Mouse (Mus musculus) kidney, postnatal 10 days (tissue): Measurements from ENCODE around the gene Gm4756.
A peak's percentile ranks its signal among the peaks of the same experiment; 100 is the strongest.
"Not testable (repeated sequence)": the region's sequence is repeated elsewhere in the genome, so short reads cannot be mapped to it uniquely, and the experiment has no call there.

Experiments used
- DNase-seq: peaks from one replicate; pipeline ENCODE4 v3.0.0; 2021; ENCODE audit warnings: mixed read lengths

Gm4756 gene

DNA sequence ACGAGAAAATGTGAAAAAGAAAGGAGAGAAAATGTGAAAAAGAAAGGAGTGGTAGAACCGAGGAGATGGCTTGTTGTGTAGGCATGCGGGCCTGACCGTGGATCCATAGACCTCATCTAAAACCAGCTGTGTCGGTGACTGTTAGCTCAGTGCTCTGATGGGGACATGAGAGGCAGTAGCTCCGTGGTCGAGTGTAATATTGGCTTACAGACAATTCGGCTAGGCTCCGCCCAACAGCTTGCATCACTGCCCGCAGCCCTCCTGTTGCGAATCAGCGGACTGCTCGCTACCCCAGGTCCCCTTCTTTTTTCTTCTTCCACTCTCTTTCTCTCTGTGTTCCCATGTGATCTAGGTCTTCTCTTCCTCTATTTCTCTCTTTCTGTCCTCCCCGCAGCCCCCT is 540 bp downstream of the Gm4756 start:
- DNase-seq: no peak

DNA sequence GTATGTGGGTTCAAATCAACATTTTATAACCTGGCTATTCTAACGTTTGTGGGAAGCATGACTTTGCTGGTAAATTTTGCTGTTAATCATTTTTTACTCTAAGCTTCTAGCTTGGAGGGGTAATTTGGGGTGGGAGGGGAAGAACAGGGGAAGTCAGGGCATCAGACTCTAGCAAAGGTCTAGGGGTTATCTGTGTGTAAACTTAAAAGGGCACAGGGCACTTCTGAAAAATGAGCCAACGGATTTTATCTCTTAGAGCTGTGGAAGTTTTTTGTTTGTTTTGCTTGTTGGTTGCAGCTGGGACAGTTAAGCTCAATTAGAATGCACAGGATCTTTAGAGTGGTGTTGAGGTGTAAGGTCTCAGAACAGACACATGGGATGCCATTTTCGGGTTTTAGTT is 11.4 kb downstream of the Gm4756 start:
- no peak for DNase-seq

DNA sequence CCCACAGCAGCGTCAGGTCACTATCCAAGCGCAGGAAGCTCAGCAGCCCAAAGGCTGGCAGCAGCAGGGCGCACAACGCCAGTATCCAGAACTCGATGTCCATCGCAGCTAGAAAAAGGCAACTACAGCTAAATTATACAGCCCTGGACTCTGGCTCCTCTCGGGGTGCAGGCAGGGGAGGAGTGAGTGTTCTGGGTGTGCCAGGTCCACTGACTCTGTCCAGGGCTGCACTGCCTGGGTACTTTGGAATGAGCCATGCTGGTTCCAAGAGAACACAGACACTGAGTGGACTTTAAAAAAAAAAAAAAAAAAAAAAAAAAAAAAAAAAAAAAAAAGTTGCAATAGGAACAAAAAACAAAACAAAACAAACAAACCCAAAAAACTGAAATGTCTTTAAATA is 20.7 kb downstream of the Gm4756 start:
- DNase-seq: no peak

DNA sequence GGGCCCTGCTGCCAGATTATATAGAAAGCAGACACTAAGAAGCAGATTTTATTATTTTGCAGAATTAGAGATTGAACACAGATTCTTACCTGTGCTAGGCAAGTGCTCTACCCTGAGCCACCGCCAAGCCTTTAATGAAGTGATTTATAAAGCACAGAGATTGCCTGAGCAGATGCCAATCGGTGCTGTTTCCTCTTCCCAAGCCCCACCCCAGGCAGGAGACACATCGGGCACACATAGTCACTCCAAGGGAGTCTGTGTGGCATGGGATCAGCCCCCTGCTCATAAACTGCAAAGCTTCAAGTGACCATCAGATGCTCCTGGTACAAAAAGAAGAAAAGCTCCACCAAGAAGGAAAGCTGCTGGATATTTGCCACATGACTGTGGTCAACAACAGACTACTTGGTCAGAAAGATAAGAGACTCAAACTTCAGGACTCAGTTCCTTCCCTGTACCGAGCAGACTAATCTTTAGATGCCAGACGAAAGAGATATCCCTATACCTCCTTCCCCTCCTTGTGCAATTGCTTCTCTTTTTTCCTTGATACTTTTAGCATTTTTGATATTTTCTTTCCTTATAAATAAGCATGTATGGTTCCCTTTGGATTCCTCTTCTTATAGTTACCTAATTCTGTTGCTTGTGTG is 26.5 kb downstream of the Gm4756 start:
- no peak for DNase-seq

DNA sequence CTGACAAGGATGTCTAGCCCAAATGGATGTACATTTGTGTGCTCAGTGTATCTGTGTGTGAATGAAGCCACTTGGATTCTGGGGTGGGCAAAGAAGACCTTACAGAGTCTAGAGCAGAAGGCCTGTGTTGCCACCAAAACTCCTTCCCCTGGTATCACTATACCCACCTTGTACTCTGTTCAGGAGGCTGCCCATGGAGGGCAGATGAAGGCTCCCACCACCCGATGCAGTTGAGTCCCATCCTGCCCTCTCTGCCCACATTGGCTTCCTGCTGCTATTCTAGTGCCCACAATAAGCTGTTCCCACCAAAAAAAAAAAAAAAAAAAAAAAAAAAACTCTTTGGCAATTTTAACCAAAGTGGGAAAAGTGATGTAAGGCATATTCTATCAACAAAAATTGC is 28.0 kb downstream of the Gm4756 start:
- no peak for DNase-seq

DNA sequence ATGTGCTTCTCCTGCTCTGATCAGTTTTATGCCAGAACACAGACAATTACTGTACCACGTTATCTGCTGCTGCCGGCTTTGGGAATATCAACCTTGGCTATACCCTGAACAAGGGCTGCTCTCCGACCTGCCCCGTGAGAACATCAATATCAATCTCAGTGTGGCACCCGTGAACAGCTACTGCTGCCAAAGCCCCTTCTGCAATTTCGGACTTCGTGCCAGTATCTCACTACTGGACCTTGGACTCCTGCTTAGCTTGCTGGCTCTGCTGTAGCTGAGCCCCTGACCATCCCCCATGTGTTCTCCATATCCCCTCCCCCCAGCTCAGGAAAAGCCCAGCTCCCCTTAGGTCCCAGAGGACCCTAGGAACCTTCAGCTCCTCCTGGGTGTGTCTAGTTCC is 28.6 kb downstream of the Gm4756 start:
- no peak for DNase-seq

DNA sequence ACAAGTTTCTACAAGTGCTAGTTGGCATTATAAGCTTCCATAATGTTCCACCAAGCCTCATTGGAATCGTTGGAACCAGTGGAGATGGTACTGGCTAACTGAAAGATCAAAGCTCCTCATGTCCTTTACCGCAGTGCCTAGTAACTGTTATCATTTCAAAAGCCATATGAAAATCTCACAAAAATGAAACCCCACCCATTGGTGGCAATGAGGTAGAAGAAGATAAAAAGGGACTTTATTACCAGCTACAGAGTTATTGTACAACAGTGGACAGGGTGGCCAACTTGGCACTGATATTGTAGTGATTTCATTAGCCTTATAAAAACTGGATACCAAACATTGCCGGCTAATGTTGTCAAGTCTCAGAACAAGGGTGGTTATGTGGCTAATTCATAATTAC is 37.4 kb downstream of the Gm4756 start:
- DNase-seq: no peak

DNA sequence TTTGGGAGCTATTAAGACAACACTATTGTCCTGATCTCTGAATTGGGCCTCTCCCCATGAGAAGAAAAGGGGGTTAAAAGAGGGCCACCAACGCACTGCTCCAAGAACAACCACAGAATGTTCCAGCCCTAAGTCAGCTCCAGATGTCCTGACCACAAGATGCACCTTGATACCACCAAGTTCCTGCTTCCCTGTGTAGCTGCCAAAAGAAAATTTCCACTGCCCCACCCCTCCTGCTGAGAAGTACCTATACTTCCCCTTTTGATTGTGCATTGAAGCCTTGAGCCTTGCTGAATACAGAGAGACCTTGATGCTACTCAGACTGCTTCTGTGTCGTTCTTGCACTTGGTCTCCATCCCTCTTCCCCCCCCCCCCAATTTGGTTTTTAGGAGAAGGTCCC is 50.7 kb downstream of the Gm4756 start:
- not testable (repeated sequence) for DNase-seq

DNA sequence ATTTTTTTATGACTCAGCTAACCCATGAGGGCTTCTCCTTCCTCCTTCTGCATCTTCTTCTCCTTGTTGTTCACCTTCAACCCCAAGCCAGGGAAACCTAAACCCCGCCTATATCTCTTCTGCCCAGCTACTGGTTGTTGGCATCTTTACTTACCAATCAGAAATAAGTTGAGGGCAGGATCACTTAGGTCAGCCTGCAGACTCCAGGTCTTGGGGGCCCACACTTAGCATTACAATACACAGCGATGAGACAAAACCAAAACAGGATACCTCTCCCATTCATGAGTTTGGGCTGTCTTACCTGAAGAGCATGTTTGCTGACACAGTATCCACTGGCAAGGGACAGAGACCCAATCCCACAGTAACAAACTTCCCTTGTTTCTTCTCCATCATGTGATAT is 55.5 kb downstream of the Gm4756 start:
- no peak for DNase-seq

DNA sequence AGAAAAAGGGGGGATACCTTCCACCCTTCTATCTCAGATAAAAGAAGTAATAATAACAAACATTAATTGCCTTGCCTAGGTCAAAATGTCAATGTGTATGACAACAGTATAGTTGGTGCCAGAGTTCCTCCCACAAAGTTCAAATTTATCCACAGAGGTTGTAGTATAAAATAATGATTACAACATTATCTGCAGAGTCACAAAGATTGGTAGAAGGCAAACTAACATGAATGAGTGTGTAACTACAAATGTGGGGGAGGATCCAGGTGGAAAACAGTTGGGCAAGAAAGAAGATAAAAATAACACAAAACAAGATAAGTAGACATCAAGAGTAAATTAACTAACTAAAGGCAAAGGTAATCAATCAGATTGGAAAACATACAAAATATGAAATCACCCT is 56.5 kb downstream of the Gm4756 start:
- DNase-seq: no peak

DNA sequence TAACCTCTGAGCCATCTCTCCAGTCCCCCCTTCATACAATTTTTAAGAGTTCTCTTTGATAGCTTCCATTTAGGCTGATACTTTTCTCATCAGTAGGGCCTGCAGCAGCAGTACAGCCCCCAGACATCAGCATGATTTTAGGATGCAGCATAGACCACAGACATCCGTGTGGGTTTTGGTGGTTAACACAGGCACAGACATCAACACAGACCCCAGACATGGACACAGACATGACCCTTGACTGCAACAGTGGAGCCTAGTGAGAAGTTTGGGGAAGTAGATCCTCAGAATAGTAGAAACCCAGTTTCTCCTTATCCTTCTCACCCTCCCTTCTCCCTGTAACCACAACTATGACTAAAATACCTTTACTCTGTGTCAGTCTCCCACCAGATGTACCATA is 64.1 kb downstream of the Gm4756 start:
- DNase-seq: no peak

DNA sequence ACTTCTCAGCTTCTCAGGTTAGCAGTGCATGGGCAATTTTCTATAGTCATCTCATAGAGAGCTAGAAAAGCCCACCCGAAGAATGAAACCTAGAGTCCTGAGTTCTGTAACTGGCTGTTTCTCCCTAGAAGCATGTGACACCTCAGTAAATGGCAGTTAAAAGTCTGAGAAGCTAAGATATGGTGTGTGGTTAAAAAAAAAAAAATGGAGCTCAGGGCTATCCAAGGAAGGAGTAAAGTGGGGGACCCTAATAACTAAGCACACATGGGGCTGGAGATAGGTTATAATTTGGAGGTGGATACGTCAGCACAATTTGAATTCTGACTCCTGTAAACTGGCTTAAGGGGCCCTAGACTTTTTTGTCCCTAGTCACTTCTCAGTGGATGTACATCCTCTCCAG is 66.4 kb downstream of the Gm4756 start:
- no peak for DNase-seq

DNA sequence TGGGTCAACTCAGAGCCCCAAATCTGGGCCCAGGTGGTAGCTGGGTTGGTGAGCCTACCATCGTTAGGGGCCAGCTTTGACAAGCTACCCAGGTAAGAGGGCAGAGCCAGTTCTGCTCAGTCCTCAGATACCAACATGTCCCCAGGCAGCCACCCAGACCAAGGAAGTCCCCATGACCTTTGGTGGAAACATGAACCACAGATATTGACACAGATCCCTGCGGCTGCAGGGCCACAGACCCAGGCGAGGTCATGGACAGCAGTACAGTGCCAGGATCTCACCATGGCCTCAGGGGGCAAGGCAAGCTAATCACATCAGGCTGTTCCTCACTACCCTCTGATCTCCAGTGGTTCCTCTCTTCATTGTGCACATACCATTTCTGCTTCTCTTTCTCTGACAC is 67.4 kb downstream of the Gm4756 start:
- no peak for DNase-seq

DNA sequence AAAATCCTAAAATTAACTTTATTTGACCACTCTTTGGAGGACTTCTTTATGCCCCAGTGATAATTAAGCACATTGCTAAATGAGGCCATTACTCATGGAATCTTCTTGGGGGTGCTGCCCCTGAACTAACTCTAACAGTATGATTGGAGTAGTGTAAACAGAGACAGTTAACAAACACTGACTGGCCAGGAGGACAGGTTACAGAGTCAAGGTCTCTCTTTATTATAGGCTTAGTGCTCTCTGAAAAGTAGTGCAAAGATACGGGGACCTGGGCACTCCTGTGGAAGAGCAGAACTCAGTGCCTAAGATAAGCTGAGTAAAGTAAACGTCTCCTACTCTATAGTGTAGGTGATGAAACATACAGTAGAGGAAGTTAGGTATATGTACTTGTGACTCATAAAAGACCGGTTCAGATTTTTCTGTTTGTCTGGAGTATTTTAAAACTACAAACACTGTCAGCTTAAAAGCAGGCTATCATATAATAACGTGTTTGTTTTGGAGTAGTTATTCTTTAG is 85.1 kb downstream of the Gm4756 start:
- no peak for DNase-seq

DNA sequence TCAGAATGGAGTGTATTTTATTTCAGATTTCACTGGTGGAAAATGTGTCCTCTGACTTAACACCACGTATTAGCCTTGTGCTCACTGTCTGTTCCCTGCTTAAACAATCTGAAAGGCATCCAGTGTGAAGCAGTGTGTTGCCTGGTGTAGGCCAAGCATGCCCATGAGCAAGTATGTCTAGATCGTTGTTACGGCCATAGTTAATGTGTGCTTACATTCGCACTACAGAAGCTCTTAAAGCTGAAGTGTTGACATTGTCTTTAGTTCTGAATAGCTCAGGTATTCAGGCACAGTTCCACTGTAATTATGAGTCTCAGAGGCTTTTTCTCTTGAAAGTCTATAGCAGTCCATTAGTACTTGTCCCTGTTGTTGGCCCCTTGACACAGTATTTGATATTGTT is 95.1 kb downstream of the Gm4756 start:
- no peak for DNase-seq

DNA sequence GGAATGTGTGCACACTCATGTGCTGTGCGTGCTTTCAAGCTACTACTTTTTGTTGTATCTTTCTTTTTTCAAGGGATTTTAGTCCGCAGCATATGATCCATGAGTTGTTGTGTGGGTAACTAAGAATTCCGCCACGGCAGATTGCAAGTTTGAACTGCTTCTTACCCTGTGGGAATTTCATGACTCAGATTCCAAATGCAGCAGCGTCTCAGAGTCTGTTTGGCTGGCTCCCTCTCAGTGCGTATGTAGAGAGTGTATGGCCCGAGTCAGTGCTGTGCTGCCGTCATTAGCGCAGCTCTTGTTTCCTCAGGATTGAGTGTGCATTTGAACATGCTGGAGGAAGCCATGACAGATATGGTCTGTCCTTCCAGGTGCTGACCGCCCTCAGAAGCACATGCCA is 110.9 kb downstream of the Gm4756 start:
- no peak for DNase-seq

DNA sequence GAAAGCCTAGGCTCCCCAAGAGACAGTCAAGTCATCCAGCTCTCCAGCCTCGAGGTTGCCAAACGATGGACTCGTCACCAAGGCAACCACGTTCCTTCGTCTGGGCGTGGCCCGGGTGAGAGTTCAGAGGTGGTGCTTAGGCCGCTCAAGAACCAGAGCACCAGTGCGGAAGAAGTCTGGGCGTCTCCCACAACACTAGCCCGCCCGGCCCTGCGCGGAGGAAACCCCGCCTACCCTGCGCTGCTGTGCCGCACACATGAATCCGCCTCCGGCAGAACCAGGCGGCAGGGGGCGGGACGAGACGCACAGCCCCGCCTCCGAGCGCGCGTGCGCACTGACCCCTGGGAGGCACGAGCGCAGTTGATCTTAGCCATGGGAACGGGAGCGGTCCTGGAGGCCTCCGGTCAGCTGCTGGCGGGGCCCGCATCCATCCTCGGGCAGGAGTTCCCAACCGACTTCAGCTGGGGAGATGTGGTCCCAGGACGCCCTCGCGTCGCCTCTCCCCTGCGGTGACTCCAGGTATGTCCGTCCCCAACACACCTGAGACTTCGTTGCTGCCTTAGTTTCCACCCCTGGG is 113.4 kb downstream of the Gm4756 start, which contains the start of gene Pcnx4:
Pcnx4 (plus strand) TSS at position 363 of the 577 bp plus-strand sequence.
- DNase-seq: peak; percentile 98

DNA sequence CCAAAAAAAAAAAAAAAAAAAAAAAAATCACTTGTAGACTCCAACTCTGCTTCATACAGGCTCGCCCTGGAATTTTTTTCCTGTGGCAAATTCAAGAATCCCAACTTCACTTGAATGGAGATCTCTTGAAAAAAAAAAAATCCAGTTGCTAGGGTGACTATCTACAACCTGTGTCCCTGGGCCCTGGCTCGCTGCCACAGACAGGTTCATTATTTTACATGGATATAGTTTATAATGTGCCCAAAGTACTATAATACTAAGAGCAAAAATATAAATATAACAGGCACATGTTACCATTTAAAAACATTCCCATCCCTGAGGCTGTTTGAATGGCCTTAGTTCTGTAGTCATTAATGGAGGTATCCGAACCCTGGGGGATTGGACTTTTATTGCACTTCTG is 113.9 kb downstream of the Gm4756 start:
- DNase-seq: peak; percentile 32

DNA sequence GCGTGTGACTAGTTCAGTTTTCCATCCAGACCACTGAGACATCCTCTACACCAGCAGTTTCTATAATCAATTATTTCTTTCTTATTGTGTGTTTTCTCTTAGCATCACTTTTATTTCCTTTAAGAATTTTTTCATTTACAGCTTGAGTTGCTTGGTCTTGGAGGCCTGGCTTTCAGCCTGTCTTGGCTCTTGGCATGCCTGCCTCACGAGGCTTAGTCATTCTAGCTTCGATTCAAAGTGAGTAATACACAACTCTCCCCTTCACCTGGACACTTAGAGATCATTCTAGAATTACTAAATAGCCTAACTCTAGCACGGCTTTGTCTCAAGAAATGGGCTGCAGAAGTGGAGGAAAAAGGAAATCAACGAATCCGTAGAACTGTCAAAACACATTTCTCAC is 115.5 kb downstream of the Gm4756 start:
- no peak for DNase-seq

DNA sequence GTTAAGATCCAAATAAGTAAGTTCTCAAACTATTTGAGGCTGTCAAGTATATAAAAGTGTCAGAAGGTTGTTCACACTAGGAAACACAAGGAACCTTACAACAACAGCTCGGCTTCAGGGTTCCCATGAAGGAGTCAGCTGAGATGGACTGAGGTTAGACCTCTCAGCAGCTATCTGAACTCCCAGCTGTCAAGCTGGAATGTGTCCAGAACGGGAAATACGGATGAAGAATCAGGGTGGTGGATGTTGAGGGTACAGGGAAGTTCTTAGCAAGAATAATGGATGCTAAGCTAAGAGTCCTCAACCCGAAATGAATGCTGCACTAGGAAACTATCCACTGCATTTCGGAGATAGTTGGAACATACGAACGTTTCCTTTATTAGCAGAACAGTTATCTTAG is 117.2 kb downstream of the Gm4756 start:
- no peak for DNase-seq
